Comparison of ENCODE assay signal across 16 mouse cellular contexts in the genomic region with DNA sequence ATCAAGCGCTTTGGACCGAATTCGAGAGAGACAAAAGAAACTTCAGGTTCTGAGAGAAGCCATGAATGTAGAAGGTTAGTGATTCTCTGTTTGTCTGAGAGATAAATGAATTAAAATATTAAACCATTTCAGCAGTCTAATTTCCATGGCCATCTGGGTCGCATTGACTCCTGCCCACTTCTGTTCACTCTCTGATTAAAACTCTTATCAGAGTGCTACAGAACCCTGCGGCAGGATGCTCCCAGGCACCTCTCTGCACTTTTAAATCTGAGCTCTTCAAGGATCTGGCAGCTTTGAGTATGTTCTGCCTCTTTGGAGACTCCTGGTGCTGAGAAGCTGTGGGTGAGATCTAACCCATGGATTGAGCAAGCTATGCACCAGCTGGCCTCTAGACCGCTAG.
"Had no signal": no experiment of that assay in that cellular context is flagged by ENCODE, and none has a peak within 500 bp of the region (broad histone marks: within the 10 kb centered on the region; RNA-seq: fewer than 3 reads in every experiment).

No protein-coding gene starts in this region.

- H3K36me3 ChIP-seq: intestine, embryonic 15.5 days had no signal

- H3K9me3 ChIP-seq: intestine, embryonic 15.5 days; kidney, embryonic 15.5 days; limb, embryonic 10.5 days; limb, embryonic 13.5 days; lung, embryonic 15.5 days; midbrain, embryonic 12.5 days had no signal

- DNase-seq: kidney, adult 11 months; kidney, adult 8-10 months; kidney, postnatal 14 days; kidney, postnatal 4 days; layer of hippocampus, adult 9-11 months; lung, adult 18-20 months; lung, postnatal 10 days; lung, postnatal 36 days; thymus, postnatal 25 days had no signal

- H3K9ac ChIP-seq: intestine, embryonic 15.5 days; kidney, embryonic 15.5 days; limb, embryonic 13.5 days; lung, embryonic 15.5 days; midbrain, embryonic 12.5 days had no signal

- H3K27ac ChIP-seq: intestine, embryonic 15.5 days; kidney, embryonic 15.5 days; limb, embryonic 10.5 days; limb, embryonic 13.5 days; lung, embryonic 15.5 days; midbrain, embryonic 12.5 days had no signal

- H3K4me3 ChIP-seq: intestine, embryonic 15.5 days; kidney, embryonic 15.5 days; limb, embryonic 10.5 days; limb, embryonic 13.5 days; lung, embryonic 15.5 days; midbrain, embryonic 12.5 days had no signal

- ATAC-seq: intestine, embryonic 15.5 days; midbrain, embryonic 16.5 days had no signal

- H3K27me3 ChIP-seq: intestine, embryonic 15.5 days; kidney, embryonic 15.5 days; limb, embryonic 13.5 days; lung, embryonic 15.5 days; midbrain, embryonic 12.5 days had no signal

- H3K4me1 ChIP-seq: midbrain, embryonic 12.5 days had no signal

- H3K4me2 ChIP-seq: intestine, embryonic 15.5 days; kidney, embryonic 15.5 days; limb, embryonic 13.5 days; lung, embryonic 15.5 days; midbrain, embryonic 12.5 days had no signal
